Mouse (Mus musculus): ENCODE measurements around the gene Cnpy2. TPM values are rescaled to one million over a fixed set of nuclear protein-coding genes. Genes with fewer than 3 reads are reported as not detected.
A peak's percentile ranks its signal among the peaks of the same experiment; 100 is the strongest.

The Cnpy2 gene
- polyA plus RNA-seq, 1 experiment from 2014 or later: 331 TPM

GRCm38 (mm10) chr10:128297622-128298021 is 24.6 kb upstream of the Cnpy2 start:
- Histone ChIP-seq H3K9ac (no peak overlapping the region), H3K4me2 (no peak overlapping the region), H3K36me3 (0 out of 2 replicates have a peak, but pooled peaks cover 3% of the 10 kb centered on the region), H3K27me3 (no peaks in the 10 kb centered on the region), H3K27ac (no peak overlapping the region), H3K9me3 (replicated peaks) (no peaks in the 10 kb centered on the region), H3K4me3 (replicated peaks) (no peak overlapping the region), H3K4me1 (peaks cover 10% of the 10 kb centered on the region)
- 74% methylated on average over 11 of the region's 11 CpGs for WGBS
- ATAC-seq (replicated peaks; ENCODE audit: low FRiP score): no peak; the same call in 1 of the 2 replicates

GRCm38 (mm10) chr10:128298243-128298642 is 24.0 kb upstream of the Cnpy2 start:
- ATAC-seq (replicated peaks; ENCODE audit: low FRiP score): no peak
- Histone ChIP-seq H3K4me2 (no peak overlapping the region), H3K9me3 (replicated peaks) (no peaks in the 10 kb centered on the region), H3K27ac (no peak overlapping the region), H3K9ac (no peak overlapping the region), H3K4me1 (peaks cover 10% of the 10 kb centered on the region), H3K27me3 (no peaks in the 10 kb centered on the region), H3K36me3 (no peaks in the 10 kb centered on the region), H3K4me3 (replicated peaks) (no peak overlapping the region)
- WGBS: 71% methylated on average over 6 of the region's 6 CpGs

- H3K27ac ChIP-seq: no peak within 1 kb of the TSS
- no peak within 1 kb of the TSS for H3K4me2 ChIP-seq
- no peaks in the 10 kb centered on the region for H3K9me3 ChIP-seq (replicated peaks)
- no peaks in the 10 kb centered on the region for H3K36me3 ChIP-seq
- no peak for ATAC-seq (replicated peaks; ENCODE audit: low FRiP score)
- H3K9ac ChIP-seq: no peak within 1 kb of the TSS
- H3K4me3 ChIP-seq (replicated peaks): no peak within 1 kb of the TSS
- H3K4me1 ChIP-seq: peaks cover 12% of the 10 kb centered on the region
- H3K27me3 ChIP-seq: no peaks in the 10 kb centered on the region
- WGBS: 76% methylated on average over 11 of the region's 11 CpGs
Observed at GRCm38 (mm10) chr10:128298702-128299171, 23.5 kb upstream of the Cnpy2 start, which contains the start of gene Il23a. Il23a (minus strand) TSS chr10:128298752.

GRCm38 (mm10) chr10:128302357-128302756 is 19.9 kb upstream of the Cnpy2 start:
- no peak for ATAC-seq (replicated peaks; ENCODE audit: low FRiP score)
- peaks cover 20% of the 10 kb centered on the region for H3K36me3 ChIP-seq
- peak overlapping the region; percentile 50 for H3K4me3 ChIP-seq (replicated peaks)
- WGBS: 43% methylated on average over 3 of the region's 3 CpGs
- peak overlapping the region; percentile 98 for H3K27ac ChIP-seq
- H3K4me2 ChIP-seq: peak overlapping the region; percentile 81
- H3K4me1 ChIP-seq: peaks cover 23% of the 10 kb centered on the region
- H3K9ac ChIP-seq: peak overlapping the region; percentile 57
- no peaks in the 10 kb centered on the region for H3K27me3 ChIP-seq
- no peaks in the 10 kb centered on the region for H3K9me3 ChIP-seq (replicated peaks)

- peak overlapping the region; percentile 50 for H3K4me3 ChIP-seq (replicated peaks)
- H3K36me3 ChIP-seq: peaks cover 20% of the 10 kb centered on the region
- H3K9me3 ChIP-seq (replicated peaks): no peaks in the 10 kb centered on the region
- under 1% methylated on average over 9 of the region's 9 CpGs for WGBS
- H3K4me2 ChIP-seq: peak overlapping the region; percentile 81
- ATAC-seq (replicated peaks; ENCODE audit: low FRiP score): peak; percentile 47
- peak overlapping the region; percentile 98 for H3K27ac ChIP-seq
- peak overlapping the region; percentile 57 for H3K9ac ChIP-seq
- no peaks in the 10 kb centered on the region for H3K27me3 ChIP-seq
- H3K4me1 ChIP-seq: peaks cover 20% of the 10 kb centered on the region
Observed at GRCm38 (mm10) chr10:128302785-128303125, 19.5 kb upstream of the Cnpy2 start.

- peaks cover 26% of the 10 kb centered on the region for H3K36me3 ChIP-seq
- H3K4me1 ChIP-seq: peaks cover 19% of the 10 kb centered on the region
- H3K27ac ChIP-seq: peak within 1 kb of the TSS; percentile 98
- H3K27me3 ChIP-seq: no peaks in the 10 kb centered on the region
- peak within 1 kb of the TSS; percentile 81 for H3K4me2 ChIP-seq
- peak within 1 kb of the TSS; percentile 57 for H3K9ac ChIP-seq
- 2% methylated on average over 37 of the region's 37 CpGs for WGBS
- H3K9me3 ChIP-seq (replicated peaks): no peaks in the 10 kb centered on the region
- H3K4me3 ChIP-seq (replicated peaks): peak within 1 kb of the TSS; percentile 50
- peak; percentile 99 for ATAC-seq (replicated peaks; ENCODE audit: low FRiP score)
Observed at GRCm38 (mm10) chr10:128303126-128304021, 18.9 kb upstream of the Cnpy2 start, which contains the start of gene Pan2. Pan2 (plus strand) TSS chr10:128303335.

GRCm38 (mm10) chr10:128309654-128310053 is 12.6 kb upstream of the Cnpy2 start:
- 83% methylated on average over 7 of the region's 7 CpGs for WGBS
- no peaks in the 10 kb centered on the region for H3K27me3 ChIP-seq
- H3K27ac ChIP-seq: no peak overlapping the region
- H3K9ac ChIP-seq: no peak overlapping the region
- peaks cover 89% of the 10 kb centered on the region for H3K36me3 ChIP-seq
- H3K9me3 ChIP-seq (replicated peaks): no peaks in the 10 kb centered on the region
- no peak overlapping the region for H3K4me3 ChIP-seq (replicated peaks)
- no peak for ATAC-seq (replicated peaks; ENCODE audit: low FRiP score)
- H3K4me2 ChIP-seq: no peak overlapping the region
- H3K4me1 ChIP-seq: peaks cover 3% of the 10 kb centered on the region

GRCm38 (mm10) chr10:128310177-128310576 is 12.1 kb upstream of the Cnpy2 start:
- H3K27me3 ChIP-seq: no peaks in the 10 kb centered on the region
- ATAC-seq (replicated peaks; ENCODE audit: low FRiP score): no peak
- H3K9ac ChIP-seq: no peak overlapping the region
- H3K4me1 ChIP-seq: no peaks in the 10 kb centered on the region
- no peak overlapping the region for H3K4me2 ChIP-seq
- H3K27ac ChIP-seq: no peak overlapping the region
- WGBS: 67% methylated on average over 11 of the region's 11 CpGs
- no peak overlapping the region for H3K4me3 ChIP-seq (replicated peaks)
- H3K9me3 ChIP-seq (replicated peaks): no peaks in the 10 kb centered on the region
- peaks cover 92% of the 10 kb centered on the region for H3K36me3 ChIP-seq

- no peak for ATAC-seq (replicated peaks; ENCODE audit: low FRiP score)
- whole genome bisulfite sequencing: 75% methylated on average over 4 of the region's 4 CpGs
Observed at GRCm38 (mm10) chr10:128310902-128311301, 11.4 kb upstream of the Cnpy2 start.

GRCm38 (mm10) chr10:128315578-128315977 is 6.7 kb upstream of the Cnpy2 start:
- Histone ChIP-seq H3K27me3 (no peaks in the 10 kb centered on the region), H3K36me3 (peaks cover 100% of the 10 kb centered on the region), H3K4me3 (replicated peaks) (no peak overlapping the region), H3K4me2 (no peak overlapping the region), H3K4me1 (no peaks in the 10 kb centered on the region), H3K27ac (no peak overlapping the region), H3K9me3 (replicated peaks) (no peaks in the 10 kb centered on the region), H3K9ac (no peak overlapping the region)
- ATAC-seq (replicated peaks; ENCODE audit: low FRiP score): no peak
- 91% methylated on average over 8 of the region's 8 CpGs for WGBS

More at GRCm38 (mm10) chr10:128310902-128311301, 11.4 kb upstream of the Cnpy2 start:
- no peak overlapping the region for H3K9ac ChIP-seq
- no peak overlapping the region for H3K27ac ChIP-seq
- H3K36me3 ChIP-seq: peaks cover 94% of the 10 kb centered on the region
- H3K27me3 ChIP-seq: no peaks in the 10 kb centered on the region
- no peaks in the 10 kb centered on the region for H3K4me1 ChIP-seq
- no peak overlapping the region for H3K4me3 ChIP-seq (replicated peaks)
- H3K4me2 ChIP-seq: no peak overlapping the region
- H3K9me3 ChIP-seq (replicated peaks): no peaks in the 10 kb centered on the region

- Histone ChIP-seq H3K4me1 (peaks cover 18% of the 10 kb centered on the region), H3K36me3 (peaks cover 68% of the 10 kb centered on the region), H3K9me3 (replicated peaks) (no peaks in the 10 kb centered on the region), H3K4me3 (replicated peaks) (peak overlapping the region; percentile 67), H3K9ac (peak overlapping the region; percentile 89), H3K27me3 (no peaks in the 10 kb centered on the region), H3K27ac (peak overlapping the region; percentile 96), H3K4me2 (peak overlapping the region; percentile 84)
- peak; percentile 22; the same call in 1 of the 2 replicates for ATAC-seq (replicated peaks; ENCODE audit: low FRiP score)
- 62% methylated on average over 12 of the region's 12 CpGs for WGBS
Observed at GRCm38 (mm10) chr10:128321641-128322040, 618 bp upstream of the Cnpy2 start.

- Histone ChIP-seq H3K4me3 (replicated peaks) (peak overlapping the region; percentile 67), H3K36me3 (peaks cover 68% of the 10 kb centered on the region), H3K4me2 (peak overlapping the region; percentile 84), H3K27ac (peak overlapping the region; percentile 96), H3K9ac (peak overlapping the region; percentile 89), H3K4me1 (peaks cover 18% of the 10 kb centered on the region), H3K9me3 (replicated peaks) (no peaks in the 10 kb centered on the region), H3K27me3 (no peaks in the 10 kb centered on the region)
- ATAC-seq (replicated peaks; ENCODE audit: low FRiP score): no peak
- 52% methylated on average over 8 of the region's 8 CpGs for WGBS
Observed at GRCm38 (mm10) chr10:128323516-128323915, 1.3 kb downstream of the Cnpy2 start.

All from kidney, embryonic 15.5 days (tissue).